Mouse (Mus musculus) limb, embryonic 14.5 days (tissue): ENCODE data around the gene Krtap22-2. TPM values are rescaled to one million over a fixed set of nuclear protein-coding genes. Genes with fewer than 3 reads are reported as not detected.

Experiments used
- ATAC-seq: fragments of 200-750 bp; cut with Nextera tagmentation; 2 replicates; pipeline ENCODE4 v1.8.0; 2017; ENCODE audit warnings: low read depth, moderate number of reproducible peaks, moderate TSS enrichment; ENCODE audit not compliant: low FRiP score
- DNase-seq: peaks from one replicate; pipeline ENCODE4 v3.0.0-alpha.2; 2015; ENCODE audit warnings: low spot score
- H3K27ac ChIP-seq: fragments of 300-500 bp; sonication (generic); replicated peaks from 2 replicates; pipeline ENCODE4 v1.5.1; 2014; ENCODE audit warnings: low read depth, mild to moderate bottlenecking, low read length, moderate library complexity, mixed read lengths
- H3K27me3 ChIP-seq: fragments of 300-500 bp; sonication (generic); 2 replicates; pipeline ENCODE4 v1.6.1; 2014; ENCODE audit warnings: low read length, mixed read lengths; ENCODE audit not compliant: control insufficient read depth, insufficient read depth
- H3K36me3 ChIP-seq: fragments of 300-500 bp; sonication (generic); 2 replicates; pipeline ENCODE4 v1.6.1; 2014; ENCODE audit warnings: mild to moderate bottlenecking, low read length, moderate library complexity, mixed read lengths; ENCODE audit not compliant: control insufficient read depth, insufficient read depth
- H3K4me1 ChIP-seq: fragments of 300-500 bp; sonication (generic); 2 replicates; pipeline ENCODE4 v1.6.1; 2014; ENCODE audit warnings: antibody characterized with exemption, low read length, mixed read lengths; ENCODE audit not compliant: control insufficient read depth, insufficient read depth
- H3K4me2 ChIP-seq: fragments of 300-500 bp; sonication (generic); replicated peaks from 2 replicates; pipeline ENCODE4 v1.6.1; 2014; ENCODE audit warnings: low read depth, mild to moderate bottlenecking, low read length, moderate library complexity; ENCODE audit not compliant: severe bottlenecking
- H3K4me3 ChIP-seq: fragments of 300-500 bp; sonication (generic); replicated peaks from 2 replicates; pipeline ENCODE4 v1.5.1; 2014; ENCODE audit warnings: low read length
- H3K9ac ChIP-seq: fragments of 300-500 bp; sonication (generic); 2 replicates; pipeline ENCODE4 v1.6.1; 2014; ENCODE audit warnings: mild to moderate bottlenecking, low read depth, low read length, moderate library complexity; ENCODE audit not compliant: severe bottlenecking
- H3K9me3 ChIP-seq: fragments of 300-500 bp; sonication (generic); 2 replicates; pipeline ENCODE4 v1.6.1; 2016; ENCODE audit warnings: low read length; ENCODE audit not compliant: control insufficient read depth
- POLR2A ChIP-seq: fragments of 200-500 bp; IDR thresholded peaks from 2 replicates; pipeline ENCODE4 v1.8.0; 2012; ENCODE audit warnings: inconsistent platforms, mild to moderate bottlenecking, moderate library complexity, borderline replicate concordance; ENCODE audit not compliant: insufficient read depth, insufficient read length; ENCODE audit errors: extremely low read depth
- WGBS: fragments of 180-500 bp; shearing (Covaris S2); extraction: QIAGEN DNeasy Blood & Tissue Kit; methylation state at CpG from one replicate; pipeline ENCODE4 v1.1.7; 2014; 5-methylcytosine and 5-hydroxymethylcytosine counted together
- polyA plus RNA-seq, 2 experiments: library from polyadenylated mRNA; depleted of rRNA in 1 of 2; stranded (reverse) in 1 of 2; unstranded in 1 of 2; fragments of >200 nt; fragmentation: Nextera tagmentation in 1 of 2; extraction: Ambion mirVana in 1 of 2; gene quantifications; 2 replicates each; pipeline versions ENCODE4 v1.2.1 to v1.2.3; 2012 to 2014

Krtap22-2 gene
- polyA plus RNA-seq, 2 experiments = not detected

GRCm38 (mm10) chr16:88962773-88963172, 47.8 kb downstream of the Krtap22-2 start, which contains the start of gene Krtap16-3:
Krtap16-3 (minus strand) TSS chr16:88962873.
- ATAC-seq (no peak), DNase-seq (no peak)
- no peak for TF ChIP-seq POLR2A
- H3K27ac ChIP-seq = no peak within 1 kb of the TSS
- no peaks in the 10 kb centered on the region for H3K4me1 ChIP-seq
- no peak within 1 kb of the TSS for H3K4me3 ChIP-seq
- no peaks in the 10 kb centered on the region for H3K36me3 ChIP-seq
- no peaks in the 10 kb centered on the region for H3K9me3 ChIP-seq
- no peak within 1 kb of the TSS for H3K4me2 ChIP-seq
- H3K9ac ChIP-seq = no peak within 1 kb of the TSS
- 76% methylated on average over 7 of the region's 7 CpGs for WGBS
- H3K27me3 ChIP-seq = no peaks in the 10 kb centered on the region

Other genes with a start within 250 kb of the Krtap22-2 start
- gene 2310057N15Rik, start 236.6 kb downstream of the Krtap22-2 start, polyA plus RNA-seq (2012; rRNA removed) = not detected in 2 replicates
- not detected in 2 replicates for gene 2310057N15Rik, start 236.6 kb downstream of the Krtap22-2 start, polyA plus RNA-seq (2014; fragmentation: Nextera tagmentation; extraction: Ambion mirVana)
- not detected in 2 replicates for gene Gm5965, start 232.9 kb downstream of the Krtap22-2 start, polyA plus RNA-seq (2012; rRNA removed)
- gene Gm5965, start 232.9 kb downstream of the Krtap22-2 start, polyA plus RNA-seq (2014; fragmentation: Nextera tagmentation; extraction: Ambion mirVana) = not detected in 2 replicates
- not detected in 2 replicates for gene Gm20741, start 198.5 kb downstream of the Krtap22-2 start, polyA plus RNA-seq (2012; rRNA removed)
- not detected in 2 replicates for gene Gm20741, start 198.5 kb downstream of the Krtap22-2 start, polyA plus RNA-seq (2014; fragmentation: Nextera tagmentation; extraction: Ambion mirVana)
- gene Krtap15, start 190.5 kb downstream of the Krtap22-2 start, polyA plus RNA-seq (2012; rRNA removed) = not detected in 2 replicates
- gene Krtap15, start 190.5 kb downstream of the Krtap22-2 start, polyA plus RNA-seq (2014; fragmentation: Nextera tagmentation; extraction: Ambion mirVana) = not detected in 2 replicates
- gene Krtap14, start 184.6 kb downstream of the Krtap22-2 start, polyA plus RNA-seq (2012; rRNA removed) = not detected in 2 replicates
- not detected in 2 replicates for gene Krtap14, start 184.6 kb downstream of the Krtap22-2 start, polyA plus RNA-seq (2014; fragmentation: Nextera tagmentation; extraction: Ambion mirVana)
- not detected in 2 replicates for gene Krtap19-1, start 141.3 kb downstream of the Krtap22-2 start, polyA plus RNA-seq (2012; rRNA removed)
- not detected in 2 replicates for gene Krtap19-1, start 141.3 kb downstream of the Krtap22-2 start, polyA plus RNA-seq (2014; fragmentation: Nextera tagmentation; extraction: Ambion mirVana)
- gene Krtap19-2, start 136.5 kb downstream of the Krtap22-2 start, polyA plus RNA-seq (2012; rRNA removed) = not detected in 2 replicates
- not detected in 2 replicates for gene Krtap19-2, start 136.5 kb downstream of the Krtap22-2 start, polyA plus RNA-seq (2014; fragmentation: Nextera tagmentation; extraction: Ambion mirVana)
- gene Krtap19-3, start 132.7 kb downstream of the Krtap22-2 start, polyA plus RNA-seq (2012; rRNA removed) = not detected in 2 replicates
- not detected in 2 replicates for gene Krtap19-3, start 132.7 kb downstream of the Krtap22-2 start, polyA plus RNA-seq (2014; fragmentation: Nextera tagmentation; extraction: Ambion mirVana)
- gene Krtap19-4, start 125.7 kb downstream of the Krtap22-2 start, polyA plus RNA-seq (2012; rRNA removed) = not detected in 2 replicates
- gene Krtap19-4, start 125.7 kb downstream of the Krtap22-2 start, polyA plus RNA-seq (2014; fragmentation: Nextera tagmentation; extraction: Ambion mirVana) = not detected in 2 replicates
- gene Krtap19-5, start 114.3 kb downstream of the Krtap22-2 start, polyA plus RNA-seq (2012; rRNA removed) = not detected in 2 replicates
- gene Krtap19-5, start 114.3 kb downstream of the Krtap22-2 start, polyA plus RNA-seq (2014; fragmentation: Nextera tagmentation; extraction: Ambion mirVana) = not detected in 2 replicates
- gene Krtap19-9b, start 78.5 kb downstream of the Krtap22-2 start, polyA plus RNA-seq (2012; rRNA removed) = not detected in 2 replicates
- gene Krtap19-9b, start 78.5 kb downstream of the Krtap22-2 start, polyA plus RNA-seq (2014; fragmentation: Nextera tagmentation; extraction: Ambion mirVana) = not detected in 2 replicates
- gene Krtap16-3, start 47.9 kb downstream of the Krtap22-2 start, polyA plus RNA-seq (2012; rRNA removed) = not detected in 2 replicates
- gene Krtap16-3, start 47.9 kb downstream of the Krtap22-2 start, polyA plus RNA-seq (2014; fragmentation: Nextera tagmentation; extraction: Ambion mirVana) = not detected in 2 replicates
- gene Gm10229, start 4.5 kb upstream of the Krtap22-2 start, polyA plus RNA-seq (2012; rRNA removed) = not detected in 2 replicates
- gene Gm10229, start 4.5 kb upstream of the Krtap22-2 start, polyA plus RNA-seq (2014; fragmentation: Nextera tagmentation; extraction: Ambion mirVana) = not detected in 2 replicates
- gene Krtap6-1, start 20.9 kb upstream of the Krtap22-2 start, polyA plus RNA-seq (2012; rRNA removed) = not detected in 2 replicates
- not detected in 2 replicates for gene Krtap6-1, start 20.9 kb upstream of the Krtap22-2 start, polyA plus RNA-seq (2014; fragmentation: Nextera tagmentation; extraction: Ambion mirVana)
- not detected in 2 replicates for gene Gm10228, start 30.7 kb upstream of the Krtap22-2 start, polyA plus RNA-seq (2012; rRNA removed)
- not detected in 2 replicates for gene Gm10228, start 30.7 kb upstream of the Krtap22-2 start, polyA plus RNA-seq (2014; fragmentation: Nextera tagmentation; extraction: Ambion mirVana)
- gene Krtap6-5, start 37.1 kb upstream of the Krtap22-2 start, polyA plus RNA-seq (2012; rRNA removed) = not detected in 2 replicates
- not detected in 2 replicates for gene Krtap6-5, start 37.1 kb upstream of the Krtap22-2 start, polyA plus RNA-seq (2014; fragmentation: Nextera tagmentation; extraction: Ambion mirVana)
- gene 1110025L11Rik, start 53.2 kb upstream of the Krtap22-2 start, polyA plus RNA-seq (2012; rRNA removed) = not detected in 2 replicates
- not detected in 2 replicates for gene 1110025L11Rik, start 53.2 kb upstream of the Krtap22-2 start, polyA plus RNA-seq (2014; fragmentation: Nextera tagmentation; extraction: Ambion mirVana)
- gene Krtap6-3, start 73.3 kb upstream of the Krtap22-2 start, polyA plus RNA-seq (2012; rRNA removed) = not detected in 2 replicates
- gene Krtap6-3, start 73.3 kb upstream of the Krtap22-2 start, polyA plus RNA-seq (2014; fragmentation: Nextera tagmentation; extraction: Ambion mirVana) = not detected in 2 replicates
- not detected in 2 replicates for gene Gm6358, start 130.1 kb upstream of the Krtap22-2 start, polyA plus RNA-seq (2012; rRNA removed)
- not detected in 2 replicates for gene Gm6358, start 130.1 kb upstream of the Krtap22-2 start, polyA plus RNA-seq (2014; fragmentation: Nextera tagmentation; extraction: Ambion mirVana)
- not detected in 2 replicates for gene Gm10061, start 140.3 kb upstream of the Krtap22-2 start, polyA plus RNA-seq (2012; rRNA removed)
- gene Gm10061, start 140.3 kb upstream of the Krtap22-2 start, polyA plus RNA-seq (2014; fragmentation: Nextera tagmentation; extraction: Ambion mirVana) = not detected in 2 replicates
- gene Gm9789, start 147.2 kb upstream of the Krtap22-2 start, polyA plus RNA-seq (2012; rRNA removed) = not detected in 2 replicates
- not detected in 2 replicates for gene Gm9789, start 147.2 kb upstream of the Krtap22-2 start, polyA plus RNA-seq (2014; fragmentation: Nextera tagmentation; extraction: Ambion mirVana)
- not detected in 2 replicates for gene Gm7735, start 158.7 kb upstream of the Krtap22-2 start, polyA plus RNA-seq (2012; rRNA removed)
- gene Gm7735, start 158.7 kb upstream of the Krtap22-2 start, polyA plus RNA-seq (2014; fragmentation: Nextera tagmentation; extraction: Ambion mirVana) = not detected in 2 replicates
- gene 1110057P08Rik, start 164.0 kb upstream of the Krtap22-2 start, polyA plus RNA-seq (2012; rRNA removed) = not detected in 2 replicates
- gene 1110057P08Rik, start 164.0 kb upstream of the Krtap22-2 start, polyA plus RNA-seq (2014; fragmentation: Nextera tagmentation; extraction: Ambion mirVana) = not detected in 2 replicates
- not detected in 2 replicates for gene Krtap20-2, start 195.1 kb upstream of the Krtap22-2 start, polyA plus RNA-seq (2012; rRNA removed)
- gene Krtap20-2, start 195.1 kb upstream of the Krtap22-2 start, polyA plus RNA-seq (2014; fragmentation: Nextera tagmentation; extraction: Ambion mirVana) = not detected in 2 replicates